Mouse (Mus musculus) small intestine, adult 2 months (tissue): ENCODE results near the gene Pou3f3.

Source experiments
- CTCF ChIP-seq: fragments of 200-500 bp; IDR thresholded peaks from 2 replicates; pipeline ENCODE4 v1.5.1; 2012; ENCODE audit warnings: low read depth, mild to moderate bottlenecking, control low read depth, inconsistent platforms, low read length, moderate library complexity, mixed read lengths; ENCODE audit not compliant: insufficient replicate concordance, insufficient read length; ENCODE audit errors: extremely low read depth
- POLR2A ChIP-seq: fragments of 200-500 bp; IDR thresholded peaks from 2 replicates; pipeline ENCODE4 v1.6.1; 2012; ENCODE audit warnings: low read depth, mild to moderate bottlenecking, control low read depth, inconsistent platforms, low read length, moderate library complexity

- TF ChIP-seq CTCF (no peak), POLR2A (no peak)
Observed at GRCm38 (mm10) chr1:42697756-42698583, 2.4 kb downstream of the Pou3f3 start.
